Mouse (Mus musculus) limb, embryonic 10.5 days (tissue): ENCODE measurements around the gene Sycn. TPM values are rescaled to one million over a fixed set of nuclear protein-coding genes. Genes with fewer than 3 reads are reported as not detected.
"Not testable (repeated sequence)": the region's sequence is repeated elsewhere in the genome, so short reads cannot be mapped to it uniquely, and the experiment has no call there.

Experiments used
- DNase-seq: peaks from one replicate; pipeline ENCODE4 v3.0.0-alpha.2; 2017; ENCODE audit warnings: low spot score
- H3K27ac ChIP-seq: fragments of 300-500 bp; sonication (generic); 2 replicates; pipeline ENCODE4 v1.5.1; 2016; ENCODE audit warnings: mild to moderate bottlenecking
- H3K27me3 ChIP-seq: fragments of 300-500 bp; sonication (generic); 2 replicates; pipeline ENCODE4 v1.6.1; 2016; ENCODE audit warnings: low read depth, mild to moderate bottlenecking; ENCODE audit not compliant: poor library complexity, severe bottlenecking
- H3K36me3 ChIP-seq: fragments of 300-500 bp; sonication (generic); 2 replicates; pipeline ENCODE4 v1.6.1; 2016; ENCODE audit warnings: mild to moderate bottlenecking, moderate library complexity
- H3K4me1 ChIP-seq: fragments of 300-500 bp; sonication (generic); 2 replicates; pipeline ENCODE4 v1.6.1; 2016
- H3K4me3 ChIP-seq: fragments of 300-500 bp; sonication (generic); 2 replicates; pipeline ENCODE4 v1.5.1; 2016; ENCODE audit warnings: mild to moderate bottlenecking, moderate library complexity
- H3K9me3 ChIP-seq: fragments of 300-500 bp; sonication (generic); replicated peaks from 2 replicates; pipeline ENCODE4 v1.6.1; 2016; ENCODE audit warnings: mild to moderate bottlenecking
- WGBS: fragments of 180-500 bp; shearing (Covaris S2); methylation state at CpG from one replicate; pipeline ENCODE4 v1.1.7; 2016; 5-methylcytosine and 5-hydroxymethylcytosine counted together
- polyA plus RNA-seq: library from polyadenylated mRNA; unstranded; fragments of >200 nt; fragmentation: Nextera tagmentation; extraction: Ambion mirVana; gene quantifications from 2 replicates; pipeline ENCODE4 v1.2.1, GENCODE M21; 2016

Sycn gene
- polyA plus RNA-seq: not detected in 2 replicates

GRCm38 (mm10) chr7:28540526-28540925 lies at the start of gene Sycn:
TSS of gene Sycn (plus strand) at chr7:28540885.
- H3K9me3 ChIP-seq: no peaks in the 10 kb centered on the region
- H3K27me3 ChIP-seq: peaks cover 28% of the 10 kb centered on the region
- WGBS: 81% methylated on average over 4 of the region's 4 CpGs
- DNase-seq: no peak
- H3K36me3 ChIP-seq: no peaks in the 10 kb centered on the region
- no peak within 1 kb of the TSS for H3K4me3 ChIP-seq
- peaks cover 16% of the 10 kb centered on the region for H3K4me1 ChIP-seq
- no peak within 1 kb of the TSS for H3K27ac ChIP-seq

DNA sequence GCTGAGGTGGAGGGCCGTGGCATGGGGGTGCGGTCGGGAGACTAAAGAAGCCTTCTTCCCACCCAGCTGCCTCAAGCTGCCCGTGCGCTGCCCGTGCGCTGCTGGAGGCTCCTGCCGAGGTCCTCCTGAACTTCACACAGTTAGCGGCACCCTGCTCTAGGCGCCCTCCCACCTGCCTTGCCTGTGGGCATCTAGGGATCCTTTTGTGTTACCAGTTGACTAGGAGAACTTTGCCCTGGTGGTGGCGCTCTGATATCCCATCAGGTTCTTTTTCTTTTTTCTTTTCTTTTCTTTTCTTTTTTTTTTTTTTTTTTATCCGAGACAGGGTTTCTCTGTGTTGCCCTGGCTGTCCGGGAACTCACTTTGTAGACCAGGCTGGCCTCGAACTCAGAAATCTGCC lies 49.8 kb upstream of the Sycn start:
- DNase-seq: no peak
- Histone ChIP-seq H3K36me3 (no peaks in the 10 kb centered on the region), H3K27me3 (peaks cover 27% of the 10 kb centered on the region), H3K27ac (no peak overlapping the region), H3K4me1 (peaks cover 14% of the 10 kb centered on the region), H3K9me3 (no peaks in the 10 kb centered on the region), H3K4me3 (peak overlapping the region; percentile 21; the same call in 1 of the 2 replicates)
- WGBS: 29% methylated on average over 13 of the region's 14 CpGs

GRCm38 (mm10) chr7:28492310-28492709 lies 48.4 kb upstream of the Sycn start:
- Histone ChIP-seq H3K9me3 (no peaks in the 10 kb centered on the region), H3K4me1 (peaks cover 14% of the 10 kb centered on the region), H3K4me3 (no peak overlapping the region), H3K27me3 (peaks cover 19% of the 10 kb centered on the region), H3K36me3 (no peaks in the 10 kb centered on the region), H3K27ac (no peak overlapping the region)
- WGBS: 85% methylated on average over 8 of the region's 8 CpGs
- no peak for DNase-seq

DNA sequence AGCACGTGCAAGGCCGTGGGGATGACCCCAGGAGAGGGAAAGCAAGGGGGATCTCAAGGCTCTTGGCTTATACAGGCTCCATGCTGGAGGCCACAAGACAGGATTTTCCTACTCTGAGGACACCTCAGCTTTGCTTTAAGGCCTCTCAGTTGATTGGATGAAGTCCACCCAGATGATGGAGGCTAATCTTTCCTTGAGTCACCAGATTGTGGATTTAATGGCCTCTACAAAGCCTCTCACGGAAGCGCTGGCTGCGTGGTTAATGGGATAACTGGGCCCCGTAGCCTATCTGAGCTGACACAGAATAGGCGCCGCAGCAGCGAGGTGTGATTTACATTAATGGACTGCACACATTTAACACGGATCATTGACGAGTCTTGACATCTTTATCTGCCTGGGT lies 45.3 kb upstream of the Sycn start:
- Histone ChIP-seq H3K27me3 (no peaks in the 10 kb centered on the region), H3K27ac (no peak overlapping the region), H3K4me1 (0 out of 2 replicates have a peak, but pooled peaks cover 5% of the 10 kb centered on the region), H3K36me3 (no peaks in the 10 kb centered on the region), H3K9me3 (no peaks in the 10 kb centered on the region), H3K4me3 (no peak overlapping the region)
- DNase-seq: no peak
- 80% methylated on average over 11 of the region's 11 CpGs for WGBS

- H3K27me3 ChIP-seq: no peaks in the 10 kb centered on the region
- peak; percentile 63 for DNase-seq
- no peak overlapping the region for H3K4me3 ChIP-seq
- no peaks in the 10 kb centered on the region for H3K9me3 ChIP-seq
- WGBS: 10% methylated on average over 5 of the region's 5 CpGs
- H3K4me1 ChIP-seq: no peaks in the 10 kb centered on the region
- H3K27ac ChIP-seq: no peak overlapping the region
- no peaks in the 10 kb centered on the region for H3K36me3 ChIP-seq
Observed at GRCm38 (mm10) chr7:28505585-28505984, 35.1 kb upstream of the Sycn start.

DNA sequence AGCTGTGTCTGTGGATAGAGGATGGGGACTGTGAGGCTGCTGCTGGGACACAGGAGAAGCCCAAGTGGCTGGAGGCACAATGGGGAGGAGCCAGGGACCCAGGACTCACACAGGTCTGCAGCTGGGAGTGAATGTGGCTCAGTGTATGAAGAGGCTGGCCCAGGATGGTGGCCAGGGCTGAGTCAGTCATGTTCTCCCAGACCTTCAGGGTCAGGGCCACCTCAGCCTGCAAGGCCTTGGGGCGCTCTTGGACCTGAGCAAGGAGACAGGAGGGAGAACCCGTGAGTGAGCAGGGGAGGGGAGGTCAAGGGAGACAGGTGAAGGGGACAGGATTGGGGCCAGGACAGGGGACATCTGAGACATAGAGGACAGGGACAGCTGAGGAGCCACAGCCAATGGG lies 31.6 kb upstream of the Sycn start:
- 68% methylated on average over 2 of the region's 2 CpGs for WGBS
- not testable (repeated sequence) for H3K27me3 ChIP-seq, DNase-seq, H3K4me1 ChIP-seq, H3K9me3 ChIP-seq, H3K36me3 ChIP-seq, H3K4me3 ChIP-seq, H3K27ac ChIP-seq

GRCm38 (mm10) chr7:28510405-28510974 lies 30.2 kb upstream of the Sycn start, which contains the start of gene Ifnl2:
TSS of gene Ifnl2 (minus strand) at chr7:28510455.
- 69% methylated on average over 8 of the region's 8 CpGs for WGBS
- H3K36me3 ChIP-seq, H3K27ac ChIP-seq, H3K4me3 ChIP-seq, H3K4me1 ChIP-seq, H3K9me3 ChIP-seq, H3K27me3 ChIP-seq, DNase-seq: not testable (repeated sequence)

GRCm38 (mm10) chr7:28511441-28511840 lies 29.2 kb upstream of the Sycn start:
- Histone ChIP-seq H3K27me3 (no peaks in the 10 kb centered on the region), H3K4me3 (no peak overlapping the region), H3K9me3 (0 out of 2 replicates have a peak, but pooled peaks cover 2% of the 10 kb centered on the region), H3K4me1 (no peaks in the 10 kb centered on the region), H3K27ac (no peak overlapping the region), H3K36me3 (no peaks in the 10 kb centered on the region)
- WGBS: 76% methylated on average over 8 of the region's 8 CpGs
- DNase-seq: no peak

- DNase-seq, H3K4me1 ChIP-seq, H3K9me3 ChIP-seq, H3K4me3 ChIP-seq, H3K36me3 ChIP-seq, H3K27ac ChIP-seq, H3K27me3 ChIP-seq: not testable (repeated sequence)
- WGBS: 75% methylated on average over 5 of the region's 6 CpGs
Observed at GRCm38 (mm10) chr7:28522536-28522935, 18.1 kb upstream of the Sycn start, which contains the start of gene Ifnl3. TSS of gene Ifnl3 (plus strand) at chr7:28522836.

DNA sequence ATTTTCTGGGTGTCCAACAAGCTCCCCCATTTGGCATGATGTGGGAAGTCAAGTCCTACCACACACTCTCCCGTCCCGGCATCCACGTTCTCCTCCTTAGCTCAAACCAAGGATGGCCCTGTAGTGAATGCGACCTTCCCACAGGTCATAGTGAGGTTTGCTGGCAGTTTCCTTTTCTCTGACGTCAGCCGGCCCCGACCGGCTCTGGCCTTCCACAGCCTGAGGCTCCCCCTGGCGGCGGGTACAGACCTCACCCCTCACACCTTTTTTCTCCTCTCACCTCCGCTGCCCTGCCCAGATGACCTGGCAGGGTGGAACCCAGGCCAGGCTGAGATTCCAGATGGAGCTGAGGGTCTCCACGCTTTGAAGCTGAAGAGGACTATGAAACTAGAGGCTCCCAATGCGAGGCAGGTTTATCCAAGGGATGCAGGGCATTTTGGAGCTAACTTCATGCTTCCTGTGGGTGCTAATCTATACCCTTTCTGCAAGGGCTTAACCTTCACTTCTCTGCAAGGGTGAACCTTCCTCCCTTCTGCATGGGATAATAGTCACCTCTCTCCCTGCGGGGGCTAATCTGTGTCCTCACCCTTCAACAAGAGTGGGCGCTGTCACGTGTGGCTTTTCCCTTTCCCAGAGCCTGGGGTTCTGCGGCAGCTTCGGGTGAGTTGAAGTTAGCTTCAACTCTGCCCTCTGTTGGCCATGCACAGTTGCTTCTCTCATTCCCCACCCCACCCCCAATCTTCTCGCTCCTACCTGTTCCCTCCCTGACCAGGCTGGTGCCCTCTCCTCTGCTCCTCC lies 12.6 kb upstream of the Sycn start:
- H3K4me1 ChIP-seq: peaks cover 7% of the 10 kb centered on the region
- WGBS: 8% methylated on average over 19 of the region's 19 CpGs

GRCm38 (mm10) chr7:28532005-28532404 lies 8.7 kb upstream of the Sycn start:
- WGBS: 51% methylated on average over 8 of the region's 8 CpGs
- Histone ChIP-seq H3K9me3 (no peaks in the 10 kb centered on the region), H3K27ac (no peak overlapping the region), H3K4me1 (peaks cover 7% of the 10 kb centered on the region), H3K27me3 (no peaks in the 10 kb centered on the region; the same call in 1 of the 2 replicates), H3K36me3 (no peaks in the 10 kb centered on the region), H3K4me3 (no peak overlapping the region)
- DNase-seq: no peak

More for the DNA sequence above, 12.6 kb upstream of the Sycn start:
- no peak overlapping the region for H3K27ac ChIP-seq
- H3K36me3 ChIP-seq: no peaks in the 10 kb centered on the region
- no peak overlapping the region for H3K4me3 ChIP-seq
- peak; percentile 88 for DNase-seq
- H3K27me3 ChIP-seq: no peaks in the 10 kb centered on the region; the same call in 1 of the 2 replicates
- H3K9me3 ChIP-seq: no peaks in the 10 kb centered on the region

DNA sequence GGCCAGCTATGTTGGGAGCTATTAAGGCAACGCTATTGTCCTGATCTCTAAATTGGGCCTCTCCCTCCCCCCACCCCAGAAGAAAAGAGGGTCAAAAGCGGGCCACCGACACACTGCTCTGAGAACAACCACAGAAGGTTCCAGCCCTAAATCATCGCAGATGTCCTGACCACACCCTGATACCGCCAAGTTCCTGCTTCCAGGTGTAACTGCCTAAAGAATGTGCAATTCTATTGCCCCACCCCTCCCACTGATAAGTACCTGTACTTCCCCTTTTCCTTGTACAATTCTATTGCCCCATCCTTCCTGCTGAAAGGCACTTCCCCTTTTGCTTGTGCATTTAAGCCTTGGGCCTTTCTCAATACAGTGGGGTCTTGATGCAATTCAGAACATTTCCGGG lies 1.8 kb upstream of the Sycn start:
- not testable (repeated sequence) for DNase-seq, H3K4me3 ChIP-seq, H3K9me3 ChIP-seq, H3K36me3 ChIP-seq, H3K27ac ChIP-seq, H3K4me1 ChIP-seq
- peaks cover 12% of the 10 kb centered on the region for H3K27me3 ChIP-seq
- 85% methylated on average over 6 of the region's 6 CpGs for WGBS

DNA sequence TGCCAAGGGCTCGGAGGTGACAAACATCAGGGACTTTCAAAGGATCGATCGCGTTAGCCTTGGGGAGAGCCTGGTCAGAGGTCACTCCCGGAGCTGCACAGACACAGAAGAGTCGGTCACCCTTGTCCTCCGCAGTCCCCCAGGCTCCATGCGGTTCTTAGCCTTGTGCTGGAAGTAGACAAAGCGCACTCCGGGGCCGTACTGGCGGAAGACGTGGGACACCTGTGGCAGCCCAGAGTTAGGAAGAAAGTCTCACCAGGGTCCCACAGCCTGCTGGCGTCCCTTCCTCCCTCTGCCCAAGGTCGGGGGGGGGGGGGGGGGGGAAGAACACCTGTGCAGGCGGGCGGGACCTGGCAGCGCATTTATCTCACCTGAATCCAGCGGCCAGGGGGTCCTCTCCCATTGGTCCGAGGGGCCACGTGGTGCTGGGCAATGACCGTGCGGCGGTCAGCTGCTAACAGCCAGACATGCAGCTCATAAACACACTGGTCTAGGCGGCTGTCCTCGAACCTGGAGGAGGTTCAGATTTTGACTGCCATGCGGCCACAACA lies 3.4 kb downstream of the Sycn start:
- whole genome bisulfite sequencing: 5% methylated on average over 27 of the region's 27 CpGs
- Histone ChIP-seq H3K27me3 (peaks cover 60% of the 10 kb centered on the region), H3K4me3 (peak overlapping the region; percentile 48), H3K36me3 (no peaks in the 10 kb centered on the region), H3K4me1 (peaks cover 35% of the 10 kb centered on the region), H3K27ac (peak overlapping the region; percentile 51), H3K9me3 (no peaks in the 10 kb centered on the region)
- peak; percentile 64 for DNase-seq
